Mouse (Mus musculus) stomach, postnatal 0 days (tissue): Measurements from ENCODE around the gene Tpbpa. TPM values are rescaled to one million over a fixed set of nuclear protein-coding genes. Genes with fewer than 3 reads are reported as not detected.
"Not testable (repeated sequence)": the region's sequence is repeated elsewhere in the genome, so short reads cannot be mapped to it uniquely, and the experiment has no call there.

Experiments
- ATAC-seq: fragments of 200-750 bp; cut with Nextera tagmentation; 2 replicates; pipeline ENCODE4 v1.8.0; 2017; ENCODE audit not compliant: low FRiP score, low TSS enrichment
- DNase-seq: peaks from one replicate; pipeline ENCODE4 v3.0.0-alpha.2; 2016; ENCODE audit warnings: low spot score
- H3K27ac ChIP-seq: fragments of 300-500 bp; sonication (generic); replicated peaks from 2 replicates; pipeline ENCODE4 v1.5.1; 2014; ENCODE audit warnings: mild to moderate bottlenecking, control low read depth
- H3K27me3 ChIP-seq: fragments of 300-500 bp; sonication (generic); 2 replicates; pipeline ENCODE4 v1.6.1; 2014; ENCODE audit warnings: low read length; ENCODE audit not compliant: control insufficient read depth, insufficient read depth
- H3K36me3 ChIP-seq: fragments of 300-500 bp; sonication (generic); 2 replicates; pipeline ENCODE4 v1.6.1; 2014; ENCODE audit warnings: low read length, mixed read lengths; ENCODE audit not compliant: control insufficient read depth, insufficient read depth
- H3K4me1 ChIP-seq: fragments of 300-500 bp; sonication (generic); replicated peaks from 2 replicates; pipeline ENCODE4 v1.6.1; 2014; ENCODE audit warnings: antibody characterized with exemption; ENCODE audit not compliant: control insufficient read depth, insufficient read depth
- H3K4me2 ChIP-seq: fragments of 300-500 bp; sonication (generic); replicated peaks from 2 replicates; pipeline ENCODE4 v1.6.1; 2014; ENCODE audit warnings: low read depth, mild to moderate bottlenecking, control low read depth, moderate library complexity
- H3K4me3 ChIP-seq: fragments of 300-500 bp; sonication (generic); 2 replicates; pipeline ENCODE4 v1.5.1; 2014; ENCODE audit warnings: low read depth, low read length, control low read depth
- H3K9ac ChIP-seq: fragments of 300-500 bp; sonication (generic); 2 replicates; pipeline ENCODE4 v1.6.1; 2014; ENCODE audit warnings: mild to moderate bottlenecking, low read length, control low read depth, mixed read lengths
- H3K9me3 ChIP-seq: fragments of 300-500 bp; sonication (generic); 2 replicates; pipeline ENCODE4 v1.6.1; 2016; ENCODE audit warnings: low read length; ENCODE audit not compliant: control insufficient read depth
- CTCF ChIP-seq: IDR thresholded peaks from 2 replicates; pipeline ENCODE4 v1.5.1; 2016; ENCODE audit warnings: antibody characterized with exemption, low read depth, mild to moderate bottlenecking, moderate library complexity
- EP300 ChIP-seq: optimal IDR thresholded peaks from 2 replicates; pipeline ENCODE3; 2016; ENCODE audit warnings: antibody characterized with exemption
- WGBS: fragments of 180-500 bp; shearing (Covaris S2); extraction: QIAGEN DNeasy Blood & Tissue Kit; methylation state at CpG from one replicate; pipeline ENCODE4 v1.1.7; 2014; 5-methylcytosine and 5-hydroxymethylcytosine counted together
- polyA plus RNA-seq: library from polyadenylated mRNA; unstranded; fragments of >200 nt; fragmentation: Nextera tagmentation; extraction: Ambion mirVana; gene quantifications from 2 replicates; pipeline ENCODE4 v1.2.1, GENCODE M21; 2015

Tpbpa gene
- polyA plus RNA-seq, 1 experiment from 2014 or later = not detected

DNA sequence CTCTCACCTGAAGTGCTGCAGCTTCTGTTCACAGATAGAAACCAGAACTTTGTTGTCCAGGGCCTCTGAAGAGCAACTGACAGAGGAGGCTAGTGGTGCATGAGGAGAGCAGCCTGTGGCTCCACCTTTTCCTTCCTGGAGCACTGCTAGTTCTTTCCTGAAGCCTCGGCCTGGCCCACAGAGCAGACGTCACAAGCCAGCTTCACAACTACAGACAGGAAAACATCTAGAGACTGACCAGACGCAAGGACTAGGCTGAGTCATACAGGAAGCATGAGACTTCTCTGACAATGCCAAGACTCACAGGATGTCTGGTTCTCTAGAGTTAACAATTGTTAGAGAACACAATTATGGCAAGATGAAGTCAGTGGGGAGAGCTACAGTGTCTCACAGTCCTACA lies 44.5 kb downstream of the Tpbpa start, which contains the start of gene Ctla2b:
Gene Ctla2b, minus strand, starts transcription at position 120 of the 400 bp plus-strand sequence.
- no peak for TF ChIP-seq EP300
- TF ChIP-seq CTCF = no peak
- Histone ChIP-seq H3K27ac (no peak within 1 kb of the TSS), H3K4me3 (no peak within 1 kb of the TSS), H3K4me1 (no peaks in the 10 kb centered on the region), H3K4me2 (no peak within 1 kb of the TSS), H3K27me3 (no peaks in the 10 kb centered on the region), H3K9me3 (no peaks in the 10 kb centered on the region), H3K9ac (no peak within 1 kb of the TSS), H3K36me3 (no peaks in the 10 kb centered on the region)
- DNase-seq (no peak), ATAC-seq (peak; percentile 57; the same call in 1 of the 2 replicates)
- 41% methylated on average over 3 of the region's 3 CpGs for WGBS

DNA sequence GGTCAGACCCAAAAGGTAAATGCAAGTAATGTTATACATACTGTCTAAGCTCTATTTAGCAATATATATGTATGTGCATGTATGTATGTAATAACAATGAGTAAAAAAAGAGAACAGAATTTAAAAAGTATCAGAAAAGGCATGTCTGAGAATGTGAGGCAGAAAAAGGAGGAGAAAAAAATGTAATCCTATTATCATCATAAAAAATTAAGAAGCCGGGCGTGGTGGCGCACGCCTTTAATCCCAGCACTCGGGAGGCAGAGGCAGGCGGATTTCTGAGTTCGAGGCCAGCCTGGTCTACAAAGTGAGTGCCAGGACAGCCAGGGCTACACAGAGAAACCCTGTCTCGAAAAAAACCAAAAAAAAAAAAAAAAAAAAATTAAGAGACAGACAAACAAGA lies 45.0 kb downstream of the Tpbpa start, which contains the start of gene Gm49392:
Gene Gm49392, minus strand, starts transcription at position 101 of the 400 bp plus-strand sequence.
- not testable (repeated sequence) for H3K9ac ChIP-seq, H3K4me1 ChIP-seq, H3K36me3 ChIP-seq, H3K4me2 ChIP-seq, H3K4me3 ChIP-seq, DNase-seq, H3K27ac ChIP-seq, ATAC-seq, H3K9me3 ChIP-seq, H3K27me3 ChIP-seq
- WGBS = 97% methylated on average over 6 of the region's 8 CpGs

DNA sequence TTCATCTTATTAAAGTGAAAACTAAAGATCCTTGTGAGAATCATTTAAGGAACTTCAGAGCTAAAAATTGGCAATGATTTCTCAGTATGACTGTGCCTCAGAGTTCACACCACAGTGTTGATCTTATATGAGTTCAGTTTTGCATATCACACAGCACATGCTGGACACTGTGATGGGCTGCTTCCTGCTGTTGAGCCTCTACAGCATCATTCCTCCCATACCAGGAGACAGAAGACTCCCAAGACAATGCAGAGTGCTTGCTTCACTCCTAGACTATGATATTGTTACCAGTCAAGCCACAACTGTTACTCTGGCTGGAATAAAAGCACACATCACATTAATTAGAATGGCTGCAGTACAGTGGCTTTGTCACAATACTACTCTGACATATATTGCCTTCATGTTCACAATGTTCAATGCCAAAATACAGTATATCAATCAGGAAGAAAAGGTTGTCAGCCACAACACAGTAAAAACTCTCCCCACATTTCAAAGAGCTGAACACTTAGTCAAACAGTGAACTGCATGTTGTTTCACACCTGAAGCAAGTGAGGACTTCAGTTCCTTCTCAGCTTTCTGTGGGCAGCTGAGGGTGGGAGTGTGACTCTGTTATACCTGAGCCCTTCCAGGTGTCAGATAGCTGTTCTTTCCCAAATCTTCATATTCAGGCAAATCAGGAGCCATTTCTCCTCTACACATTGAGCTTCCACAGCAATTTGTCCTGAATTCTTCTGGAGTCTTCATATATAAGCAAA lies 46.2 kb downstream of the Tpbpa start:
- H3K27me3 ChIP-seq = no peaks in the 10 kb centered on the region
- DNase-seq (no peak), ATAC-seq (no peak)
- H3K4me1 ChIP-seq = no peaks in the 10 kb centered on the region
- H3K9me3 ChIP-seq = no peaks in the 10 kb centered on the region
- H3K9ac ChIP-seq = no peak overlapping the region
- no peak overlapping the region for H3K4me3 ChIP-seq
- no peak overlapping the region for H3K27ac ChIP-seq
- TF ChIP-seq EP300 (no peak), CTCF (no peak)
- no peaks in the 10 kb centered on the region for H3K36me3 ChIP-seq
- no peak overlapping the region for H3K4me2 ChIP-seq

DNA sequence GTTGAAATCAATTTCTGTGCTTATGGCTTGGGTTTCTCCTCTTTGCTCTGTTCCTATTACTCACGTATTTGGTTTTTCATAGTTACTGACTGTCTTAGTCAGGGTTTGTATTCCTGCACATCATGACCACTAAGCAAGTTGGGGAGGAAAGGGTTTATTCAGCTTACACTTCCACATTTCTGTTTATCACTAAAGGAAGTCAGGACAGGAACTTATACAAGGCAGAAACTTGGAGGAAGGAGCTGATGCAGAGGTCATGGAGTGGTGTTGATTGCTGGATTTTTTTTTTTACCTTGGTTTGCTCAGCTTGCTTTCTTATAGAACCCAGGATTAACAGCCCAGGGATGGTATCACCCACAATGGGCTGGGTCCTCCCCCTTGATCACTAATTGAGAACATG lies 49.5 kb downstream of the Tpbpa start:
- Histone ChIP-seq H3K4me3 (no peak overlapping the region), H3K9ac (no peak overlapping the region), H3K27me3 (no peaks in the 10 kb centered on the region), H3K27ac (no peak overlapping the region), H3K4me2 (no peak overlapping the region), H3K4me1 (no peaks in the 10 kb centered on the region), H3K36me3 (no peaks in the 10 kb centered on the region), H3K9me3 (no peaks in the 10 kb centered on the region)
- WGBS = 83% methylated on average over 1 of the region's 1 CpGs
- no peak for TF ChIP-seq EP300
- TF ChIP-seq CTCF = no peak
- DNase-seq = no peak
- no peak for ATAC-seq

Other genes starting within 250 kb of the Tpbpa start
- gene BC051665, start 155.6 kb downstream of the Tpbpa start, polyA plus RNA-seq = not detected in 2 replicates
- 0.82 and 0.90 TPM in 2 replicates for gene Ctsll3, start 139.1 kb downstream of the Tpbpa start, polyA plus RNA-seq
- 0.27 TPM in 1 of 2 replicates, not detected in the other for gene 4930486L24Rik, start 77.5 kb downstream of the Tpbpa start, polyA plus RNA-seq
- gene Gm49392, start 45.1 kb downstream of the Tpbpa start, polyA plus RNA-seq = 0.15 TPM in 1 of 2 replicates, not detected in the other
- gene Ctla2b, start 44.5 kb downstream of the Tpbpa start, polyA plus RNA-seq = 2.0 and 3.0 TPM in 2 replicates
- gene Tpbpb, start 37.1 kb downstream of the Tpbpa start, polyA plus RNA-seq = not detected in 2 replicates
- 0.41 TPM in 1 of 2 replicates, not detected in the other for gene Gm49393, start 6.4 kb downstream of the Tpbpa start, polyA plus RNA-seq
- 2.4 and 3.1 TPM in 2 replicates for gene Gm49391, start 5.4 kb downstream of the Tpbpa start, polyA plus RNA-seq
- gene Ctla2a, start 5.4 kb downstream of the Tpbpa start, polyA plus RNA-seq = 20.6 and 23.6 TPM in 2 replicates
- not detected in 2 replicates for gene Ctsj, start 64.0 kb upstream of the Tpbpa start, polyA plus RNA-seq
- gene Ctsq, start 98.6 kb upstream of the Tpbpa start, polyA plus RNA-seq = not detected in 2 replicates
- not detected in 2 replicates for gene Ctsr, start 222.3 kb upstream of the Tpbpa start, polyA plus RNA-seq